Mouse (Mus musculus): ENCODE results near the gene Tek.

Tek gene

DNA sequence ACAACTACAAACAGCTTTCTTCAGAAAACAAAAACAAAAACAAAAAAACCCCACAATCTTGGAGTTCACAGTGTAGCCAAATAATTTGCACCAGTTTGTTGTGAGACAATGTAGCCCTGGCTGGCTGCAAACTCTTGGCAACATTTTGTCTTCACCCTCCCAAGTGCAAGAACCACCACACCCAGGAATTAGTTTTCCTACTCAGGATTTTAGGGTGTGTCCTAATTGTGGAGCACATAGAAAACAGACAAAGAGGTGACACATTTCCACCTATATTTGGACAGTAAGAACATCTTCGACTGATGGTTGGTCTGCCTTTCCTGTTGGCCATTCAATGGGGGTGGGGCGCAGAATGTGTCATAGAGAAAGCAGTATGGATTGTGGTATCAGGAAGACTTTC lies 46.8 kb downstream of the Tek start:
- no peak for ATAC-seq (ENCODE audit: insufficient number of reproducible peaks, low FRiP score, low TSS enrichment)

DNA sequence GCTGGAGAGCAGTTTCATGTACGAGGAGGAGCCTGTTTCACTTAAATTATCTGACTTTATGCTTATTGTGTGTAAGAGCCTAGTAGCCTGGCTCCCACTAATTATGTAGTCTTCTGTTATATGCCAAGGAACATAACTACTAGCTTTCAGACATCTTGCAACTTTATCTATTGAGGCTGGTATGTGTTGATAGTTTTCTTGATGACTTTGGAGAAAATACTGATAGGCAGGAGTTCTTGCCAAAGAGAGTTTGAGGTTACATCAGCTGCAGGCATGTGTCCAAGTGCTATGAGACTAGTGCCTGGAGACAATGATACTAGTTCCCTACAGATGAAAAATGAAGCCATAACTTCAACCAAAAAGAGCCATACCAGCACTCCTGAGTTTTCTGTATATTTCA lies 64.1 kb downstream of the Tek start:
- no peak for ATAC-seq (ENCODE audit: insufficient number of reproducible peaks, low FRiP score, low TSS enrichment)

DNA sequence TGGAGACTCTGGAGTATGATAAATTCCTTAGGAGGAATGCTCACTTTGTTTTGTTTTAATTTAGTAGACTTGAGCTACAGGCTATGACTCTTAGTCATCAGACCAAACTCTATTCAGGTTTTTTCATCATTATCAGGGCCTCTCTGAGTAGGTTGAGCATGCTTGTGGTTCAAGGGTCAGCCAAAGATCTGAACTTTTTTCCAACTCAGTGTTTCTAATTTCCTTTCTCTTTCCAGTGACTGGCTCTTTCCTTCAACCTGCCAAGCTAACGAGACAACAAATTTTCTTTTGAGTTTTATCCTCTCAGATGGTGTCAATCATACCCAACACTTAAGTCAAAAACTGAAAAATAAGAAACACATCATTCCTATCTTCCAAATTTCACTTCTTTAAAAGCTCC lies 71.5 kb downstream of the Tek start:
- no peak for ATAC-seq (ENCODE audit: insufficient number of reproducible peaks, low FRiP score, low TSS enrichment)

DNA sequence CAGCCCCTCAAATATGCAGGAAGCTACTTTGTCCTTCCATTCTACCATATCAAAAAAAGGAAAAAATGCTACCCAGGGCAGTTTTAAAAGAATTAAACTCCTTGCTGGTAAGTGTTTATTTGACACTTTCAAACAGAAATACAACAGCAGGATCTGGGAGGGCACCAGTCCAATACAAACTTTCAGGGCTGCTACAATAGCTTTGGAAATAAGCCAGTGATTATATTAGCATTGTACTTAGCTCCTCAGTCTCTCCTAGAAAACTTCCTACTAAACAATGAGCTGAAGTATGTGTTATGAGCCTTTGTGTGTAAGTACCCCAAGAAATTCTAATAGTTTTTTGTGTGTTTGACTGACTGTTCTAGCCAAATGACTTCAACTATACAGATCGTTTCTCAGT lies 87.8 kb downstream of the Tek start:
- no peak for ATAC-seq (ENCODE audit: insufficient number of reproducible peaks, low FRiP score, low TSS enrichment)

DNA sequence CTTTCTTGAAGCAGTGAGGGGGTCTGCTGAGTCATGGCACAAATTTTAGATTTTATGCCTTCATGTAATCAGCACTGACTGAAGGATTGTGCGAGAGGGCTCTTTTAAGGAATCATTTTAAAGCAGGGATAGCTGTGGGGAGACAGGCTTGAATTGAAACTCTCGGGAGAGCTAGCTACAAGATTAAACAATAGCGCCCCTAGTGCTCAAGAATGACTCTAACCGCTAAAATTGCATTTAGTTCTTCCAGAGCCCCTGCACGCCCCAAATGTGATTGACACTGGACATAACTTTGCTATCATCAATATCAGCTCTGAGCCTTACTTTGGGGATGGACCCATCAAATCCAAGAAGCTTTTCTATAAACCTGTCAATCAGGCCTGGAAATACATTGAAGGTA lies 88.3 kb downstream of the Tek start:
- no peak; the same call in 1 of the 2 replicates for ATAC-seq (ENCODE audit: insufficient number of reproducible peaks, low FRiP score, low TSS enrichment)

DNA sequence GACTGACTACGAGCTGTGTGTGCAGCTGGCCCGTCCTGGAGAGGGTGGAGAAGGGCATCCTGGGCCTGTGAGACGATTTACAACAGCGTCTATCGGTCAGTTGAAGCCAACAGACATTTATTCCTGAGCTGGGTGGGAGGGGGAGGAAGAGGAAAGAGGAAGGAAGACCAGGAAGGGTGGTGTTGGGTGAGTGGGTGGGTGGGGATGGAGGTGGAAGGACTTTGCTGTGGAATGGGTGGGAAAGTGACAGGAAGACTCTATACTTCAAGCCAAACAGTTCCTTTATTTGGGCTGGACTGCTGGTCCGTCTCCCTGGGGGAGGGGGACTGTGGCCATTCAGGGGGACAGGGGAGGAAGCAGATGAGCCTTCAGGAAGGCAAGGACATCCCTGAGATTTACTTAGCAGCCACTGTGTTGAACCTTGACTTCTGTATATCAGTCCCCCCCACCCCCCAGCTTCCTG lies 90.9 kb downstream of the Tek start:
- no peak for ATAC-seq (ENCODE audit: insufficient number of reproducible peaks, low FRiP score, low TSS enrichment)

DNA sequence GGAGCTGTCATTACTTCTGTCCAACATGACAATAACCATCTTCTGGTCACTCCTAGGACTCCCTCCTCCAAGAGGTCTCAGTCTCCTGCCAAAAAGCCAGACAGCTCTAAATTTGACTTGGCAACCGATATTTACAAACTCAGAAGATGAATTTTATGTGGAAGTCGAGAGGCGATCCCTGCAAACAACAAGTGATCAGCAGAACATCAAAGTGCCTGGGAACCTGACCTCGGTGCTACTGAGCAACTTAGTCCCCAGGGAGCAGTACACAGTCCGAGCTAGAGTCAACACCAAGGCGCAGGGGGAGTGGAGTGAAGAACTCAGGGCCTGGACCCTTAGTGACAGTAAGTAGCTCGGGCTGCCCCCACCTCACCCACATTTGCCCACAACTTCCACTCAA lies 98.0 kb downstream of the Tek start:
- no peak for ATAC-seq (ENCODE audit: insufficient number of reproducible peaks, low FRiP score, low TSS enrichment)

DNA sequence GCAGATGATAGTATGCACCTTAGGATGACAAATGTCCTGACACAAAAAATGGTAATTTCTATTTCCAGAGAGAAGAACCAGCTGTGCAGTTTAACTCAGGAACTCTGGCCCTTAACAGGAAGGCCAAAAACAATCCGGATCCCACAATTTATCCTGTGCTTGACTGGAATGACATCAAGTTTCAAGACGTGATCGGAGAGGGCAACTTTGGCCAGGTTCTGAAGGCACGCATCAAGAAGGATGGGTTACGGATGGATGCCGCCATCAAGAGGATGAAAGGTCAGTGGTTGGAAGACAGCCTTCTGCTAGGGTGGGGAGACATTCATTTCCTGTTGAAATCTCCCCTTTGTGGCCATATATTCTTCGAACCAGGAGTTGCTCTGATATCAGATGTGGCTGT lies 114.2 kb downstream of the Tek start:
- ATAC-seq (ENCODE audit: insufficient number of reproducible peaks, low FRiP score, low TSS enrichment), result no peak

DNA sequence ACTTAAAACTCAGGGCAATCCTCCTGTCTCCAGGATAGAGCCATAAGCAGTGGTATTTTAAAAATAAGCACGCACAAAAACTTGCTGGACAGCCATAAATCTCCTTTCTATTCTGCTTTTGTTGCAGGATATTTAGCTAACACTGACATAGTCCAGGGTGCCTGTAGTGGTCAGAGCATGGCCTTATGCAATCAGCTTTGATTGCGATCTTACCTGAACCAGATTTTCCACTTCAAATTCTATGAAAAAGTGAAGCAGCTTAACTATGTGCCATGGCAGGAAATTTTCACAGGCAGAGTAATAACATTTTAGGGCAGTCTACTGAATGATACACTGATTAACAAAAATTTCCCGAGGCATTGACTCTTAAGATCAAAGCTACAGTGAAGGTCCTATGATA lies 115.2 kb downstream of the Tek start:
- ATAC-seq (ENCODE audit: insufficient number of reproducible peaks, low FRiP score, low TSS enrichment), result no peak

DNA sequence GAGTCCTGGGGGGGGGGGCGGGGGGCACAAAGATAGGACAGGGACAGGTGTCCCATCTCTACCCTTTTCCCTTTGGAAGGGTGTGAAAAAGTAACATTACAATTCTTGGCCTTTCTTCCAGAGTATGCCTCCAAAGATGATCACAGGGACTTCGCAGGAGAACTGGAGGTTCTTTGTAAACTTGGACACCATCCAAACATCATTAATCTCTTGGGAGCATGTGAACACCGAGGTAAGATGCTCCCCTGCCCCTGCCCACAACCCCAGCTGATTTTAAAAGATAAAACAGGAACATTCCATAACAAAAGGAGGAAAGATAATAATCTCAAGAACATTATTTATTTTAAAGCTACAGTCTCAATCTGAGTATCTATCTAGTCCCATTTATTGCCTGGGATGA lies 116.1 kb downstream of the Tek start:
- no peak for ATAC-seq (ENCODE audit: insufficient number of reproducible peaks, low FRiP score, low TSS enrichment)

DNA sequence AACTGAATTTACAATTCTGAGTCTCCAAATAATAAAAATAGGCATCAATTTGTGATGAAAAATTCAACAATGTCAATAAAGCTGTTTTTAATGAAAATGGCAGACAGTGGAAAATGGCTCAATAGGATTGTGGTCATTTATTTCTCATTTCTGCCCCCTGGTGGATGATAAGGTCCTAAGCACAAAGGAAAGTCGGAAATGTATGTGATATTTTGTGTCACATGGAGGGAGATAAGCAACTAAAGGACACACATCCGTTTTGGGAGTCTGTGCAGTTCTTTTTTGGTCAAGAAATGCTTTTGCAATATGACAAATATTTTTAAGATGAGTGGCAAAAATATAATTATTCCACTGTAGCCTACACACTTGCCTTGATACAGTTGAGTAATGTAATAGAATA lies 161.7 kb downstream of the Tek start:
- no peak for ATAC-seq (ENCODE audit: insufficient number of reproducible peaks, low FRiP score, low TSS enrichment)

DNA sequence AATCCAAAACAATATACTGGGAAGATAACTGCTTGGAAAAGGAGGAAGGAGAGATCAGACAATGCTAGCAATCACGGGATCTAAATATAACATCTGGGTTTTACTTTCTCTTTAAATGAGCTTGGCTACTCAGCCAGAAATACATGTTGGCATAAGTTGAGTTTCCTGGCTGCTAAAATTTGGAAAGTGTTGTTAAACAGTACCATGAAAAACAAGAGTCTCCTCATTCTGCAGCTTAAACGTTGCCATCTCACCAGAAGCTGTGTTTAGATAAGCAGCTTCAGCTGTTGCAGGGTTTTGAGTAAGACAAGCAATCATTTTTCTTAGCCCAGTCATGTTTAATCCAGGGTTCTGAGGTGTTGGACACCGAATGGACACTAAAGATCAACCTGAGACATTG lies 162.7 kb downstream of the Tek start:
- no peak for ATAC-seq (ENCODE audit: insufficient number of reproducible peaks, low FRiP score, low TSS enrichment)
